Mouse (Mus musculus) thymus, adult 2 months (tissue): ENCODE measurements around the gene Gm49354.

Source experiments
- CTCF ChIP-seq: fragments of 200-500 bp; IDR thresholded peaks from 2 replicates; pipeline ENCODE4 v1.5.1; 2012; ENCODE audit warnings: mild to moderate bottlenecking, control low read depth, low read length, moderate library complexity, borderline replicate concordance; ENCODE audit not compliant: control insufficient read depth, poor library complexity, insufficient read depth; ENCODE audit errors: extremely low read depth
- POLR2A ChIP-seq: fragments of 200-500 bp; IDR thresholded peaks from 2 replicates; pipeline ENCODE4 v1.6.1; 2012; ENCODE audit warnings: mild to moderate bottlenecking, low read length, control low read depth, moderate library complexity; ENCODE audit not compliant: control insufficient read depth, poor library complexity, insufficient read depth; ENCODE audit errors: extremely low read depth

- TF ChIP-seq POLR2A: no peak
- no peak for TF ChIP-seq CTCF
These were observed 10.8 kb downstream of the Gm49354 start for GRCm38 (mm10) chr13:59771257-59771656.
